Mouse (Mus musculus) urinary bladder, postnatal 4 days (tissue): Measurements from ENCODE around the gene Pfkfb3.
A peak's percentile ranks its signal among the peaks of the same experiment; 100 is the strongest.

ENCODE experiments used
- DNase-seq, 2 experiments: peaks; one replicate each; pipeline ENCODE4 v3.0.0; 2021 to 2022; ENCODE audit warnings: low spot score in 2 of 2

Gene Pfkfb3

DNA sequence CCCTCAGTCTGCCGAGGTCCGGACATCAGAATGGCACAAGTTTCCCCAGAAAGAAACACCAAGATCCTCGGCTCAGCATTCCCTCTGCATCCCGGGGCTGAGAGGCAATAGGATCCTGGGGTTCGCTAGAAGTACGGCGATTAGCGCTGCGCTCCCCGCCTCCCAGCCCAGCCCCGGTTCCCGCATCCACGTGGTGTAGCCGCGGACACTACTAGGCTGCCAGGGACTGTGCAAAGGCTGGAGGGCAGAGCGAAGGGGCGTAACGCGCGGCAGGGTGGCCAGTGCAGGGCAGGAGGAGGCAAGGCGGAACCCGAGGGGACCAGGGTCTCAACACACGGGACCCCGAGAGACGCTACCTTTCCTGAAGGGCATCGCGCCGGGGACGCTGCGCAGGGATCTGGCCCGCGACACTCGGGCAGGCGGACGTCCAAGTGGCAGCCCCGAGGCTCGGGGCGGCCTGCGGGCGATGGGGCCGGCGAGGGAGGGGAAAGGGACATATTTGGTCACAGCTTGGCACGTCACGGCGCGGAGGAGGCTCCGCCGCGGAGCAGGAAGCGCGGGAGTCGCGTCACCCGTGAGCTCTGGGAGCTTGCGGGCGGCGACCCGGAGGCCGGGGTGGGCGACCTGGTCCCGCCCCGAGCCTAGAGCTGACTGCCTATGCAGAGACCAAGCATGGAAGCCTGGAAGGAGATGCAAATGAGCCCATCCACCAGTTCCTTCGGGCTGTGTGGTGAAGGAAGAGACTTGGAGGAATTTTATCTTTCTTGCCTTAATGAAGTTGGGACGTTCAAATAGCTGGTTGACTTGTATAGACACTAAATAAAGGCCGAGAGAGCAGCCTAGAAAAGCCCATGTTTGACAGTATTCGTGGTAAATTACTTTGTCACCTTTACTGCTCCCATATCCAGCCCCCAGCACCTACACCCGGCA is at the start of gene Pfkfb3:
Pfkfb3 (minus strand) TSS at position 607 of the 930 bp plus-strand sequence.
- peak; percentile 68 to 70 for DNase-seq

DNA sequence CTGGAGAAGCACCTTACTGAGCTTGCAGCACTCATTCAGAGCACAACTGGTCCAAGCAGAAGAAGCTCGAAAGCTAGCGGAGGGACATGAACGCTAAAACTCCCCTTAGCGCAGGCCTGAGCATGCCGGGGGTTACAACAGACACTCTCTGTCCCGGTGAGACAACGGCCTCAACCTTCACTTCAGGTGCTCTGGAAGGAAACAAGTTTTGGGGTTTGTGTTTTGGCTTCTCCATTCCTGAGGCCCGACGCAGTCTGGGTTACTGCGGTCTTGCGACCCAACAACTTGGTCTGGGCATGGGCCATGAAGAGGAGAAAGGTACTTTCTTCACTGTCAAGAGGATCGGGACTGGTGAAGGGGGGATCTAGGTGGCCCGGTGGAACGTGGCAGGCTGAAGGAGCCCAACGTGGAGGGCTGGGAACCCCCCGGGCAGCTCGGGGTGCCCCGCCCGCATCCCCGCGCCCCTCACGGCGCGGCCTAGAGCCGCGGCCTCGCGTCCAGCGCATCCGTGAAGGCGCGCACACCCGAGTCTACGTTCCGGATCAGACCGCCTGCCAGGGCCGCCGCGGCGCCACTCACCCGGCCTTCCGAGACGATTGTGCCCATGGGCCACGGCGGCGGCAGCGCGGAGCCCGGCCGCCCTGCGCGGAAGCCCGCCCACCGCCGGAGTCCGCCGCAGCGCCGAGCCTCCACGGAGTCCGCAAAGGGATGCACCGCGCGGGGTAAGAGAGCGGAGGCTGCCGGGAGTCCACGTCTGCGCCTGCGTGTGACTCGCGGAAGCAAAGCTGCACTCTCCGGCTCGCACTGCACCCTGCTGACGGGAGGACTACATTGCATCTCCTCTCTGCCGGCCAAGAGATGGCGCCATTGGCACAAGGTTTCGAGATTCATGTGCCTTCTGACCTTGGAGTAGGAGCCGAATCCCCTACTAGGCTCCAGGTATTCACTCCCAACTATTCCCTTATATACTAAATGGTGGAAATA is 48.9 kb upstream of the Pfkfb3 start:
- peak; percentile 90 to 92 for DNase-seq

DNA sequence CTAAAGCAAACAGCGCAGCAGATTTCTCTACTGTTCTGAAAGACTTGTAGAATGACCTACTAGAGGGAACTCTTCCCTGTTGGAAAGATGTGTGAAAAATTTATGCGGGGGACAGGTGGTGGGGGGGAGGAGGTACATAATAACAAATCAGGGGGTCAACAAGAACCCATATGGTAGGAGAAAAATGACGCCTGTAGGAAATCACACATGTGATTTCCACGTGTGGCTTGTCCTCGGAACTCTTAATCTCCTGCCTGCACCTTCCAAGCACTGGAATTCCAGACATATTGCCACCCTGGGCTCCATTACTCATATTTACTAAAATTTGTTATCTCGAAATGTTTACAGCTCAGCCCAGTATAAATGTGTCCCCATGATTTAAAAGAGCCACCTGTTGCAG is 47.9 kb upstream of the Pfkfb3 start:
- no peak for DNase-seq

DNA sequence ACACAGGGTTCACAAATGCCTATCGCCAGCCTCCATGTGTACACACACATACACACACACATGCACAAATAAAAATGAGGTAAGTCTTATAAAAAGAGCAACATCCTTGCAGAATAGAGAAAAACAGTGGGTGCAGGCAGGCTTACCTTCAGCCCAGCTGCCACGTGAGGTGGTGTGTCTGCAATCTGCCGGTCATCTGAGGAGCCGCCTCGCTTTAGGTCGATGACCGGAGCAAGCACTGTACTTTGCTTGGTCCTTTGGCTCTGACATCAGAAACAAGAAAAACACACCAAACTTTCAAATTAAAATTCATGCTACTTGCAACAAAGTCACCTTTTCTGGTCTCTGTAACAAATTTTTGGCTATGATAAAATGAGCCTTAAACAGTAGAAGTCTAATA is 44.0 kb upstream of the Pfkfb3 start:
- DNase-seq: no peak

DNA sequence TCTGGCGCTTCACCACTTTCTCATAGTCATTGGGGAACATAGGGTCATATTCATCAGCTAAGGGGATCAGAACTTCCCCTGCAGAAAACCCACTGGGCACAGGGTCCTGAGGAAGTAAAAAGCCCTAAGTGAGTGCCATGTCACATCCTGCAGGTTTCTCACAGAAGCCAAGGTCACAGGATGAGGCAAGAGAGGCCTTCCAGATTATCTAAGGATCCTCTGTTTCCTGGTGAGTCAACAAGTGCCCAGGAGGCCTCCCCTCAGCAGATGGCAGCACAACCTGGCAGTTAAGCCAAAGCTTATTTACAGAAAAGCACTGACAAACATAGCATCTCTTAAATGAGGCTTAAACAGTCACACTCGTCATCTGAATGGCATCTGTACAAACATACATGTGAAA is 42.8 kb upstream of the Pfkfb3 start:
- DNase-seq: no peak

DNA sequence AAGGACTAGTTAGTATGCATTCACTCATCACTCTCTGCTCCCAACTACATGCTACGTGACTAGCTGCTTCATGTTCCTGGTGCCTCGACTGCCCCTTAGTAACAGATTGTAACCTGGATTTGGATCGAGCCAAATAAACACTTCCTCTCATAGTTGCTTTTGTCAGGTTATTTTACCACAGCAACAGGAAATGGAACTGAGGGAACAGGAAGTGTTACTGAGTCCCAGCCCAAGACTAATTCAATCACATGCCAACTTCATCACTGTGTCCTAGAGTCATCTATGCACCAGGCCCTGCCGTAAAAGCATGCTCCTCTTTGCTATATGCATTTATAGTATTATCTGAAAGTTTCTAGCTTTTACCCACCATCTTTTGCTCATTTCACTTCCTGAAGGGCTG is 34.1 kb upstream of the Pfkfb3 start:
- no peak for DNase-seq

DNA sequence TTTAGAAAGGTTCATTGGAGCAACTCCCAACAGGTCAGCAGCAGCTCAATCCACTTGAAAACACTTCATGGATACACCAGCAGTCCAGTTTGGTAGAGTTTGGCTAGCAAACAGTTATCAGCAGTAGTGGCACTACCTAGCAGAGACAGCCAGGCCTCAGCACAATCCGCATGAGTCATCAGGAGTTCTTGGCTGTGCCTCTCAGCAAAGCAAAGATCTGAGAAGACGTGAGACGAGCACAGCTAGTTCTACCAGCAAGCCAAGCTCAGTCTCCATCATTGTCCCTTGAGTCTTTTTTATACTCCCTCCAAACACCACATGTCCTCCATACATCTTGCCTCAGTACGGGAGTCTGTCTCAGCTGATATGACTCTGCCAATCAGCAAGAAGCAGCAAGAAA is 25.5 kb upstream of the Pfkfb3 start:
- no peak for DNase-seq

DNA sequence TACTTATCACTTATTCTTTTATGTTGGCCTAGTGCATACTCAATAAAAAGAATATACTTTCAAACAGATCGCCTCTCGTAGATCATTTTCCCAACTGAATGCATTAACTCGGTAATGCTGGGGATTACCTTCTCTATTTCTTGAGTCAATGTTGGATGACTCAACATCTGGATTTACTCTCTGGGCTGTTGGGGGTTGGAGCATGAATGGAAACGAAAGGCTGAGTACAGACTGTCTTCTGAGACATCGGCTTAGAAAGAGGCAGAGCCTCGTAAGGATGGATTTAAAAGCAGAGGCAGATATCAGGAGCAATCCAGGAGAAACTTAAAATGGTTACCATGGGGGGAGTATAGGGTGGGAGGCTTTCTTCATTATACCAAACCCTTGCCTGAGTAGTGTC is 24.3 kb upstream of the Pfkfb3 start:
- DNase-seq: no peak

DNA sequence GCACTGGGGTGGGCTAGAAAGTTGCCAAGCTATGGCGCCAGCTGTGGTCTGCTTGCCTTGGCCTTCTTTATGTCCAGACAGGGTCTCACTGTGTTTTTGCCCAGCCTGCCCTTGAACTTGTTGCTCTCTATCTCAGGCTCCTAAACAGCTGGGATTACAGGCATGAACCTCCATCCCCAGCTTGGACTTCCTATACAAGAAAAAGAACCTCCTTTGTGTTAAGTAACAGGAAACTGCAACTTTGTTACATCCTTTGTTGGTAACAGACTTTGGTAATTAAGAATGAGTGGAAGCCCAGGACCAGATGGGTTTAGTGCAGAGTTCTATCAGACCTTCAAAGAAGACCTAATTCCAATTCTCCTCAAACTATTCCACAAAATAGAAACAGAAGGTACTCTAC is 19.8 kb upstream of the Pfkfb3 start:
- DNase-seq: no peak

DNA sequence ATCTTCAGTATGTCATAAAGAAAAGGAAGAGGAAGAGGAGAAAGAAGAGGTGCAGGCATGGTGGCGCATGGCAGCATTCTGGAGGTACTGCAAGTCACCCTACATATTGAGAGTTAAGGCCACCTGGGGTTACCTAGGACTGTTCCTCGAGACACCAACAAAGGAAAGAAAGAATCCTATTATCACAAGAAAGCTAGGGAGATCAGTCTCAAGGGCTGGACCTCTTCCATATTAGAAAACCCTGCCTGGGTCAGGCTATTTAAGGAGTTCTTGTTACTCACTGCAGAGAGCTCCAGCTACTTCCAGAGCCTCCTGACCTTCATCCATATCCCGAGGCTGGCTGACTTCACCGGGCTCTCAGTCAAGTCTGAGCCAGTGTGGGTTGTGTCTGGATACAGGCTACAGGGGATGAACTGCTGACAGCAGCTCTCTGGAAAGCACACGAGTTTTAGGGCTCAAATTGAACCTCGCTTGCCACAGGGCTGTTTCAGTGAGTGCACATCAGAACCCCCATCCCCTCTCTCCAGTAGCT is 17.2 kb upstream of the Pfkfb3 start:
- DNase-seq: no peak

DNA sequence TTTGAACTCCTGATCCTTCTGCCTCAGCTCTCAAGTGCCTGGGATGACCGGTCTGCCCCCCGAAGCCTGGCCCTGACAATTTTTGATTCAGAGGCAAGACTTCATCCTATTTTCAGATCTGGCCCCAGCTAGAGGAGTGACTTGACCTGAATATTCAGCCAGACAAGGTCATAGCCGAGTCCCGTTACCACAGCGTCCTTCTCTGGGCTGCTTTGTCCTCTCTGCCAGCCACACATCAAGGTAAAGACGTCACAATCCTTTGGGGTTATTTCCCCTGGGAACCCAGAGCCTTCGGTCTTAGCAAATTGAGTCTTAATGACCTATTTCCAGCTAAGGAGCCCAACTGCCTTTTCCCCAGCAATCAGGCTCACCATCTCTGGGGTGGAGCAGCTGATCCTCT is 14.6 kb upstream of the Pfkfb3 start:
- DNase-seq: no peak

DNA sequence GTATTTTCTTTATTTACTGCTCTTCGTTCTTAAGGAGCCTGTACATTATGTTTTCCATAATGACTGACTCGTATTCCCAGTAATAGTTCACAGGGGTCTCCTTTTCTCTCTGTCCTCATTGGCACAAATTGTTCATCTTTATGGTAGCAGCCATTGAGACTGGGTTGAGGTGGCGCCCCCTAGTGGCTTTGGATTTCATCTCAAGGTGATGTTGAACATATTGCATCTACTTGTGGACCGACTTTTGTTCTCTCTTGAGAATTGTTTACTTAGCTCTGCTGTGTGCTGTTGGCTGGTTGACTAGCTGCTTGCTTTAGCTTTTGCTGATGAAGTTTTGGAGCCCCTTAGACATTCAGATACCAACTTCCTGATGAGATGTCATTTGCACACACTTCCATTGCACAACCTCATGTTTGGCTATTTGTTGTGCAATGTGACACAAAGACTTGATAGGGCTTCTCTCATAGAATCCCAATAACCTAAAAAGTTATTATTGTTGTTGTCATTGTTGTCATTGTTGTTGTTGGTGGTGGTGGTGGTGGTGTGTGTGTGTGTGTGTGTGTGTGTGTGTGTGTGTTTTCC is 14.0 kb upstream of the Pfkfb3 start:
- DNase-seq: no peak

DNA sequence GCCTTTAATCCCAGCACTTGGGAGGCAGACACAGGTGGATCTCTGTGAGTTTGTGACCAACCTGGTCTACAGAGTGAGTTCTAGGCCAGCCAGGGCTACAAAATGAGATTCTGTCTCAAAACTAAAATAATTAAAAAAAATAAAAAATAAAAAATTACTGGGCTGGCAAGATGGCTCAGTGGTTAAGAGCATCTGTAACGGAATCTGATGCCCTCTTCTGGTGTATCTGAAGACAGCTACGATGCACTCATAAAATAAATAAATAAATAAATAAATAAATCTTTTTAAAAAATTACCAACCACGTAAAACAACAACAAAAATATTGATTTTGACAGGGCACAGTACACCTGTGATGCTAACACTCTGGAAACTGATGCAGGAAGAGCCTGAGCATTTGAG is 13.0 kb upstream of the Pfkfb3 start:
- DNase-seq: no peak

DNA sequence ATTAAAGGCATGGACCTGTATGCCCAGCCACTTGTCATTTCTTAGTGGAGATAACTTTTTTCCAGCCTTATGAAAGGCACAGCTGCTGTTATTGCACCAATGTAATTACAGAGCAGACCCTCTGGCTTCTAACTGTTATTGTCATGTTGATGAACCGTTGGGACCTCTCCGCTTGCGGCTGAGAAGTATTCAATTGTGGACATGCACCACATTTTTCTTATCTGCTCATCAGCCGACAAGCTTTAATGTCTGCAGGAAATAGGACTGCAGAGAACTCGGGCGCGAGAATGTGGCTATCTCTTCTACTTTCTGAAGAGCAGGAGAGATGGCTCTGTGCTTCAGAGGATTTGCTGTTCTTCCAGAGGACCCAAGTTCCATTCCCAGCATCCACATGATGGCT is 12.4 kb upstream of the Pfkfb3 start:
- no peak for DNase-seq

DNA sequence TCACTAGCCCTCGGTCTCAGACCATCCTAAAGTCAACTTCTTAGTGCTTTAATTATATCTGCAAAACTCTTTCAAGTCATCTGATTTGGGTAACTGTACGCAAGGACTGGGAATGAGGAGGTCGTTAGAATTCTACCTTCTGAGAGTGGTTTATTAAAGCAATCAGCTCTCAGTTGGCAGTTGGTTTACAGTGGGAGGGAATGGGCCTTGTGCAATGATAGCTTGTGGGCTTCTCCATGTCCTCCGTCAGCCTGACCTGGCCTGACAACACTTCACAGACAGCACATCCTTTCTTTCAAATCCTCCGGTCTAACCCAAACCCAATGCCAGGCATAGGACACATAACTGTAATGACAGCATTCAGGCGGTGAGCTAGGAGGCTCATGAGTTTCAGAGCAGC is 10.9 kb upstream of the Pfkfb3 start:
- no peak for DNase-seq

DNA sequence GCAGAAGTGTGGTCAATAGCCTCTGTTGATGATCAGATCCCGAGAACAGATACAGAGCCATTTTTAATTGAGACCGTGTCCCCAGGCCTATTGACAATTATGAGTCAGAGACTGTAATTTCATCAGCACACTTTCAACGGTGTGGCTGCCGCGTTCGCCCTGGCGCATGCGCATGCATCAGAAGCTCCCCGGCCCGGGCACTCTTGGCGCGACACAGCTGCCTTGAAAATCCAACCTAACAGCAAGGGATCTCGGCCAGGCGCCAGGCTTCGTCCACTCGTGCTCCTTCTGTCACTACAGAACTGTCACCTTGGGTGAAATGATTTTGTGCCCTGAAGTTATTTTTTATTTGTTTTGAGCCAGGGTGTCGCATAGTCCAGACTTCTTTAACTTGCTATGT is 9.4 kb upstream of the Pfkfb3 start:
- no peak for DNase-seq

DNA sequence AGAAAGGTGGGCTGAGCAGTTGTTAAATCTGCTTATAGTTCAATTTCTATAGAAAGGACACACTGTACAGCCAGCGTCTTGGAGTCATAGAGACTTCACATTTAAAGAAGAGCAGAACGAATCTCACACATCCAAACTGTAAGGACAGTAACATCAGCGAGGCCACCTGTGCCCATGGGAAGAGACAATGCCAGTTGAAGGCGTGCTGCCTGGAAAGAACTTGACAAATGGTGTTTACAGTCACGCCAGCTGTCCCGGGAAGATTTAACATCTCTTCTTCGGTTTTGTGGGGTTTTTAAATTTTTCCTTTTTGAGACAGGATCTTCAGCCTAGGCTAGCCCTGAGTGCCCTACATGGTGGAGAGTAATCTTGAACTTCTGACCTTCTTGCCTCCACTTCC is 4.8 kb upstream of the Pfkfb3 start:
- no peak for DNase-seq

DNA sequence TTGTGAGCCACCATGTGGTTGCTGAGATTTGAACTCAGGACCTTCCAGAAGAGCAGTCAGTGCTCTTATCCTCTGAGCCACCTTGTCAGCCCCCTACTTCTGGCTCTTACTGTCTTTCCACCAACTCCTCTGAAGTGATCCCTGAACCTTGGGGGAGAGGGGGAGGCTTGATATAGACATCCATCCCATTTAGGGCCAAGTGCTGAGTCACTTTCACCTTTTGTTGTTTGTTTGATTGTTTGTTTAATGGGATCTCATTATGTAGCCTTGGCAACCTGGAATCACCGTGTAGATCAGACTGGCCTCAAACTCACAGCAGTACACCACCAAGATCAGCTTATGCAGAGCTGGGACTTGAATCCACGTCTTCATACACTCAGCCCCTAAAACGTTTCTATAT is 3.4 kb upstream of the Pfkfb3 start:
- no peak for DNase-seq

DNA sequence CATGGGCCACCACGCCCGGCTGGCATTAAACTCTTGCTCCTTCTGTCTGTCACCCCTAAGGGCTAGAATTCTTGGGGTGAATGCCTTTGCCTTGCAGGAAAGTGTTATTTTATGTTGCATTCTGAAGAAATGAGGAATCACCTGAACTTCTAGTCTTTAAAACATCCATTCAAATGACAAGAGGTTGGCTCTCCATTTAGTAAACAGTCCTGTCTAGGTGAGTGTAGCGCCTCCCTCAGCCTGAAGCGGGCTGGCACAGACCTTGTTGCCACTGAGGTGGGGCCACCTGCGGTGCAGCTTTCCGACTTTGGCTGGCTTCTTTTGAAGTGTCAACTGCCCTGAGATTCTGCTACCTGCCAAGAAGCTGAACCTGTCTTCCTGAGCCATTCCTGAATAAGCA is 1.4 kb upstream of the Pfkfb3 start:
- no peak for DNase-seq

DNA sequence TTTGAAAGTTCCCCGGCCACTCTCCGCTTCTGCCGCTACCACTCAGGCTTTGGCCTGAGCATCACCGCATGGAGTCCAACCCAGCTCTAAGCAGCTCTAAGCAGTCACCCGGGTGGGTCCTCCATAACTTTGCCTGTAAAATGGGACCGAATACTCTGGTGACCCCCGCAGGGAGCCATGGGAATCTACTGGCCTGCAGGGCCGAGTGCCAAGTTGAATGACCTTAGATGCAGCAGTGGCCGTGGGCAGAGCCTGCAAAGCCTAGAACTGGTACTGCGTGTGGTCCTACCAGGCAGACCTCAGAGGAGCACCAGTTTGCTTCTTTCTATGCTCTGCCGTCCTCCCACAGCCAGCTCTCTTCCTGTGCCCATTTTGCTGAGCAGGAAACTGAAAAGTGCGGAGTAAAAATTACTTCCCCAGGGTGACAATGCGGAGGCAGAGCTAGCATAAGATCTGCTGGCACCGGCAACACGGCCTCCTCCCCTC is 868 bp downstream of the Pfkfb3 start:
- DNase-seq: no peak

DNA sequence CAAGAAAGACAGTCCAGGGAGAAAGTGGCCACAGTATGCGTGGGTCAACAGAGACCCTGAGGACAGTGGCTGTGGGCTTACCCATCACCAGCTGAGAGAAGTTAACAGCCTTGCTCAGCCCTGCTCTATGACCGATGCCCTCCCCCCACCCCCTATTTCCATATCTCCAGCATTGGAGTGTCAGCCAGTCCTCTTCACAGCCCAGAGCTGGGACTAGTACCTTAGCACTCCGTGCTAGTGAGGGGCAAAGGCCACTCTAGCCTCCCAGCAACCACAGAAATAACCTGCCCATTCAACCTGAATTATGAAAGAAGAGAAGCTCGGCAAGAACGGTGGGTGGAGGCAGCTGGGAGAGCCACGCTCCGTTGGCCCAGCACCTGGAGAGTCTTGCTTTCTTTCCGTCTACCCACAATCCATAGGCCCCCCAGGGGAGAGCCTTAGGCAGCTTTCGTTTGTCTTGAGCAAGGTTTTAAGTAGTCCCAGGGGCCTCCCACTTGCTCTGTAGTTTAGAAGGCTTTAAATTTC is 1.5 kb downstream of the Pfkfb3 start:
- no peak for DNase-seq

DNA sequence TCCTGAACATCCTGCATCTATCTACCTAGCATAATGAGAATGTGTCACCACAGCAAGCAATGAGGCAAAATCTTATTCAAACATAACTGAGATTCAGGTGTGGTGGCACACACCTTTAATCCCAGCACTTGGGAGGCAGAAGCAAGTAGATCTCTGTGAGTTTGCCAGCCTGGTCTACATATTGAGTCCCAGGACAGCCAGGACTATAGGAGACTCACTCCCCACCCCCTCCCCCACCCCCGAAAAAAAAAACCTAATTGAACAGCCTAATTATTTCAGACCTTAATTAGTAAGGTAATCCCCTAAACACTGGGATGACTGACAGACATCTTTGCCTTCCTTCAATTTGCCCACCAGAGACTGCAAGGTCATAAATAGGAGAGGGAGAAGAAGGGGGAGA is 2.2 kb downstream of the Pfkfb3 start:
- DNase-seq: no peak
